Mouse (Mus musculus): ENCODE measurements around the gene Rpl36a-ps1.
A peak's percentile ranks its signal among the peaks of the same experiment; 100 is the strongest.
"Not testable (repeated sequence)": the region's sequence is repeated elsewhere in the genome, so short reads cannot be mapped to it uniquely, and the experiment has no call there.

The Rpl36a-ps1 gene

GRCm38 (mm10) chr14:98994218-98994617, at the start of gene Rpl36a-ps1:
Rpl36a-ps1 (minus strand) TSS chr14:98994318.
- no peak for DNase-seq (ENCODE audit: low read depth, low spot score)

- no peak for DNase-seq (ENCODE audit: low read depth, low spot score)
Measured at GRCm38 (mm10) chr14:99043499-99043898, 49.4 kb upstream of the Rpl36a-ps1 start.

- DNase-seq (ENCODE audit: low read depth, low spot score), result no peak
Measured at GRCm38 (mm10) chr14:99041416-99041815, 47.3 kb upstream of the Rpl36a-ps1 start.

GRCm38 (mm10) chr14:99039308-99039707, 45.2 kb upstream of the Rpl36a-ps1 start:
- not testable (repeated sequence) for DNase-seq (ENCODE audit: low read depth, low spot score)

- no peak for DNase-seq (ENCODE audit: low read depth, low spot score)
Measured at GRCm38 (mm10) chr14:99037703-99038102, 43.6 kb upstream of the Rpl36a-ps1 start.

- DNase-seq (ENCODE audit: low read depth, low spot score), result no peak
Measured at GRCm38 (mm10) chr14:99036039-99036438, 41.9 kb upstream of the Rpl36a-ps1 start.

- DNase-seq (ENCODE audit: low read depth, low spot score), result not testable (repeated sequence)
Measured at GRCm38 (mm10) chr14:99034851-99035250, 40.7 kb upstream of the Rpl36a-ps1 start.

GRCm38 (mm10) chr14:99032596-99032995, 38.5 kb upstream of the Rpl36a-ps1 start:
- DNase-seq (ENCODE audit: low read depth, low spot score), result no peak

GRCm38 (mm10) chr14:99031337-99031873, 37.3 kb upstream of the Rpl36a-ps1 start:
- no peak for DNase-seq (ENCODE audit: low read depth, low spot score)

GRCm38 (mm10) chr14:99029987-99030386, 35.9 kb upstream of the Rpl36a-ps1 start:
- no peak for DNase-seq (ENCODE audit: low read depth, low spot score)

GRCm38 (mm10) chr14:99022346-99023086, 28.4 kb upstream of the Rpl36a-ps1 start:
- DNase-seq (ENCODE audit: low read depth, low spot score), result no peak

- peak; percentile 18 for DNase-seq (ENCODE audit: low read depth, low spot score)
Measured at GRCm38 (mm10) chr14:99019136-99019808, 25.2 kb upstream of the Rpl36a-ps1 start.

GRCm38 (mm10) chr14:99018691-99019090, 24.6 kb upstream of the Rpl36a-ps1 start:
- DNase-seq (ENCODE audit: low read depth, low spot score), result no peak

- no peak for DNase-seq (ENCODE audit: low read depth, low spot score)
Measured at GRCm38 (mm10) chr14:99010920-99011313, 16.8 kb upstream of the Rpl36a-ps1 start.

GRCm38 (mm10) chr14:99010224-99010919, 16.3 kb upstream of the Rpl36a-ps1 start:
- DNase-seq (ENCODE audit: low read depth, low spot score), result no peak

- DNase-seq (ENCODE audit: low read depth, low spot score), result no peak
Measured at GRCm38 (mm10) chr14:98992482-98992881, 1.6 kb downstream of the Rpl36a-ps1 start.

- DNase-seq (ENCODE audit: low read depth, low spot score), result no peak
Measured at GRCm38 (mm10) chr14:98990636-98991035, 3.5 kb downstream of the Rpl36a-ps1 start.

GRCm38 (mm10) chr14:98989818-98990217, 4.3 kb downstream of the Rpl36a-ps1 start:
- DNase-seq (ENCODE audit: low read depth, low spot score), result peak; percentile 7

GRCm38 (mm10) chr14:98971921-98972320, 22.2 kb downstream of the Rpl36a-ps1 start:
- DNase-seq (ENCODE audit: low read depth, low spot score), result no peak

GRCm38 (mm10) chr14:98958978-98959658, 35.0 kb downstream of the Rpl36a-ps1 start:
- DNase-seq (ENCODE audit: low read depth, low spot score), result no peak

- DNase-seq (ENCODE audit: low read depth, low spot score), result no peak
Measured at GRCm38 (mm10) chr14:98956788-98957187, 37.3 kb downstream of the Rpl36a-ps1 start.

All from forelimb bud, embryonic 11.5 days (tissue).